Mouse (Mus musculus): ENCODE results near the gene Fras1. TPM values are rescaled to one million over a fixed set of nuclear protein-coding genes. Genes with fewer than 3 reads are reported as not detected.

Gene Fras1
- total RNA-seq, 2 experiments from 2014 or later: not detected

GRCm38 (mm10) chr5:96395786-96396650 lies 22.3 kb downstream of the Fras1 start:
- ATAC-seq (replicated peaks; ENCODE audit: low FRiP score, low TSS enrichment, poor library complexity, severe bottlenecking): no peak

GRCm38 (mm10) chr5:96402555-96402954 lies 28.8 kb downstream of the Fras1 start:
- ATAC-seq (replicated peaks; ENCODE audit: low FRiP score, low TSS enrichment, poor library complexity, severe bottlenecking): no peak

- no peak for ATAC-seq (replicated peaks; ENCODE audit: low FRiP score, low TSS enrichment, poor library complexity, severe bottlenecking)
Measured at GRCm38 (mm10) chr5:96405139-96405842, 31.5 kb downstream of the Fras1 start.

DNA sequence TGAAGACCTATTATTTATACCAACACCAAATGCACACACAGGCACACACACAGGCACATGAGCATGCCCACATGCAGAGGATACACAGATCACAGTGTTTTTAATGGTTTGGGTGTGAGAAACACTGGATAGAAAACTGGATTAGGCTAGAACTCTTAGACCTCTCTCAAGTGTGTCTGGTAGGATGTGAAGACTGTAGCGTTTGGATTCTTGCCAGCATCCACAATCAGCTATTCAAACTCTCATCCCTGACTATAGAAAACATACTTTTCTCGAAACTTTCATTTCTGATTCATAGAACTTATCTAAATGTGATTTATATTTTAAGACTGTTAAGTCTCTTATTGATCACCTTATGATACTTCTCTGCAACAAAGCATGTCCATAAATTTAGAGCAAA lies 34.5 kb downstream of the Fras1 start:
- no peak for ATAC-seq (replicated peaks; ENCODE audit: low FRiP score, low TSS enrichment, poor library complexity, severe bottlenecking)

- ATAC-seq (replicated peaks; ENCODE audit: low FRiP score, low TSS enrichment, poor library complexity, severe bottlenecking): no peak
Measured at GRCm38 (mm10) chr5:96412754-96413394, 39.1 kb downstream of the Fras1 start.

GRCm38 (mm10) chr5:96417121-96417520 lies 43.4 kb downstream of the Fras1 start:
- no peak for ATAC-seq (replicated peaks; ENCODE audit: low FRiP score, low TSS enrichment, poor library complexity, severe bottlenecking)

DNA sequence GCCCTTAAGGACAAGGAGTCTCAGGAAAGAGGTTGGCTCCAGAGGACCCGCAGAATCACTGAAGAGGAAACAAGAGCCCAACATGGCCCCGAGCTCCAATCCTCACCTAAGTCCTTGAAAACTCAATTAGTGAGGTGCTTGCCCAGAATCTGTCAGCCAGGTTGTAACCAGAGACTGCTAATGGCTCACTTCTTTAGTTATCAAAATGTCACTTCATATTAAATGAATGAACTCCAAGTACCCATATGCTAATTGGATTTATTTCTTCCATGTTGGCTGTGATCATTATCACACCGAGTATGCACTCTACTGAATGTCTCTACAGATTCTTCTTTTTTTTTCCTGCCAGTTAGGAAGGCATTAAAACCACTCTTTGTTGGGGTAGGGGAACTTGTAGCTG lies 47.8 kb downstream of the Fras1 start:
- ATAC-seq (replicated peaks; ENCODE audit: low FRiP score, low TSS enrichment, poor library complexity, severe bottlenecking): no peak

DNA sequence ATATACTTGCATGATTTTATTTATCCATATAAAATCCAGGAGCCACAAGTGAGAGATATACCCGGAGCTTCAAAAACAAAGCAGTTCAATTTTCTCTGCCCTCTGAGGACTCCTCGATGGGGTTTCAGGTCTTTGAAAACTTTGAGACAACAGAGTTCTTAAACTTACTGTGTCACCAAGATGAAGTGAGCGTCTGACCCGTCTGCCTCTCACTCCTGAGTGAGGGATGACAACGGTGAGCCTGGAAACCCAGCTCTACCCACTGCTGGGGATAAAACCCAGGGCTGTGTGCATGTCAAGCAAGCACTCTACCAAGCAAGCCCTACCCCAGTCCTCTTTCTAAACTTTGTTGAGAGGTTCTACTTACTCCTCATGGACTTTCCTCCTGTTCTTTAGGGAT lies 49.0 kb downstream of the Fras1 start:
- ATAC-seq (replicated peaks; ENCODE audit: low FRiP score, low TSS enrichment, poor library complexity, severe bottlenecking): no peak

GRCm38 (mm10) chr5:96425391-96425790 lies 51.6 kb downstream of the Fras1 start:
- ATAC-seq (replicated peaks; ENCODE audit: low FRiP score, low TSS enrichment, poor library complexity, severe bottlenecking): no peak

GRCm38 (mm10) chr5:96429532-96430141 lies 55.9 kb downstream of the Fras1 start:
- no peak for ATAC-seq (replicated peaks; ENCODE audit: low FRiP score, low TSS enrichment, poor library complexity, severe bottlenecking)

DNA sequence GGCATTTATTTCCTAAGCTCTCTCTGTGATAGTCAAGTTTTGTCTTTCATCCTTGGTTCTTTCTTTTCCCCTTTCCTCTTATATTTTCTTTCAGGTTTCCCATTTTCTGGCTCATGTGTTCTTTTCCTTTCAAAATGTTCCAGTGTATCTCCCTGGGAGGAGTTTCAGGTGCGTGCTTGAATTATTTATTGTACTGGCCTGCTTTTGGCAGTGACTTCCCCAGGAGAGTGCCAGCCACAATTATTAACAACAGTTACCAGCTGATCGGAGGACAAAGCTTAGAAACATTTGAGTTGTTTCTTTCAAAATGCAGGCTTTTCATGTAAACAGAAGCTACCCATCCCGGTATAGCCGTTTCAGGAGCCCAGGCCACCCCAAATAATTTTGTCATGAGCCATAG lies 64.1 kb downstream of the Fras1 start:
- no peak for ATAC-seq (replicated peaks; ENCODE audit: low FRiP score, low TSS enrichment, poor library complexity, severe bottlenecking)

DNA sequence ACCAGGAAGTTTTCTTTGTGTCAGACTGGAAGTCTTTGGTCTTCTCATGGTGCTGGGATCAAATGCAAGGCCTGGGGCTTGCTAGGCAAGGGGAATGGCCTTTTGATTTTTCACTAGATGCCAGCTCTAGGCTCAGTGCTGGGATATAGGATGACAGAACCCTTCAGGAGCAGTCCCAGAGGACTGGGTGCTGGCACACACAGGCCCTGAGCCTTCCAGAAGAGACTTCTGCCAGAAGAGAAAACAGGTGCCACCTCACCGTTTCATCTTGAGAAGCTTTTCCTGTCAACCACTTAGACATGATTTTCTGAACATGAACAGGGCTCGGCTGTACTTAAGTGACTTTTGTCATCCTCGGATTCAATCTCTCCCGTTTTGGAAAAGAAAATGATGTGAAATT lies 66.1 kb downstream of the Fras1 start:
- ATAC-seq (replicated peaks; ENCODE audit: low FRiP score, low TSS enrichment, poor library complexity, severe bottlenecking): no peak

DNA sequence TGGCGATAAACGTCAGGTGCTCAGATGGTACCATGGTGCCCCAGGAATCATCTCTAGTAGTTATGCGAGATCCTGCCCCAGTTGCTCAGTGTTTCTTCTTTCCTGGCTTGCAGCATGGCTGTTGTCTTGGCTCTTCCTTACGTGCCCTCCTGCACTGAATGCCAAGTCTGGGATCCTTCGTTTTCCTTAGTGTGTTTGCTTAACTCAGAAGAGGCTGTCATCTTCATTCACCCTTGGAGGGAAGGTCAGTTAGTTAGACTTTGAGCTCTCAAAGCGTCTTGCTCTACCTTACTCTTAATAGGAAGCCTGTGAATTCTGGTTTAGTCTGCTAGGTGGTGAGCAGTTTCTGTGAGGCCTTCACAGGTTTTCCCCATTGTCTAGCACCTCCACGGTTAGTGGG lies 73.7 kb downstream of the Fras1 start:
- no peak for ATAC-seq (replicated peaks; ENCODE audit: low FRiP score, low TSS enrichment, poor library complexity, severe bottlenecking)

- no peak for ATAC-seq (replicated peaks; ENCODE audit: low FRiP score, low TSS enrichment, poor library complexity, severe bottlenecking)
Measured at GRCm38 (mm10) chr5:96452027-96452426, 78.3 kb downstream of the Fras1 start.

DNA sequence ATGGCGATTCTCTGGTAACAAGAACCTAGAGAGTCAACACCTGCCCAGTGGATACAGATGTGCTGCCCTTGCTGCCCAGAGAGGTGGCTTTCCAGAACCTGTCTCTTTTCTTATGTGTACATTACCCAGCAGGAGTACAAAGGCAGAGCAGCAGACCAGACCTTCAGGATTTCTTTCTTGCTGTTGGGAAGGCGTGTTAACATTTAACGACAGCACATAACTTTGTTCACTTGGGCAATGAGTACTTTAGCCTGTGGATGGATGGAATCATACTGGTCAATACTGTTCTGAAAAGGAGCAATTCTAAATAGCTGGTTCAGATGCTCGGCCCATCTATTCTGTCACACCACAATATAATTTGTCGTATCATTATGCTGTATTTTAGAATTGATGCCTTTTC lies 79.6 kb downstream of the Fras1 start:
- no peak for ATAC-seq (replicated peaks; ENCODE audit: low FRiP score, low TSS enrichment, poor library complexity, severe bottlenecking)

DNA sequence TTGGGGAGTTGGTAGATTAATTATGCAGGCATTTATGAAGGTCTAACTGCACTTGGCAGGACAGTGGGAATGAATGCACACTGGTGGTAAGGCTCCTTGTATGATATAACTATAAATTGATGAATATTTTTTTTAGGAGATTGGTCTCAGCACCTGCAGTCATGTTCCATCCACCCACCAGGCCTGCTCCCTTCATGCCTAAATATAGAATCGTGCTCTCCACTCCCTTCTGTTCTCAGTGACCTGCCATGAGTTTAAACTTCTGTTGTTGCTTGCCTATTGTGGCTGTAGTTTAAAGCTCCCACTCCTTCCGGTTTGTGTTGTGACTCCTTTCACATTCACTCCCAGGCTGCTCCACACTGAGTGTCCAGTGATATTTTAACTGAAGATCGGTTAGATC lies 80.7 kb downstream of the Fras1 start:
- ATAC-seq (replicated peaks; ENCODE audit: low FRiP score, low TSS enrichment, poor library complexity, severe bottlenecking): no peak

- ATAC-seq (replicated peaks; ENCODE audit: low FRiP score, low TSS enrichment, poor library complexity, severe bottlenecking): no peak
Measured at GRCm38 (mm10) chr5:96455241-96455640, 81.5 kb downstream of the Fras1 start.

GRCm38 (mm10) chr5:96457436-96457958 lies 83.7 kb downstream of the Fras1 start:
- no peak for ATAC-seq (replicated peaks; ENCODE audit: low FRiP score, low TSS enrichment, poor library complexity, severe bottlenecking)

- no peak for ATAC-seq (replicated peaks; ENCODE audit: low FRiP score, low TSS enrichment, poor library complexity, severe bottlenecking)
Measured at GRCm38 (mm10) chr5:96459605-96460004, 85.8 kb downstream of the Fras1 start.

DNA sequence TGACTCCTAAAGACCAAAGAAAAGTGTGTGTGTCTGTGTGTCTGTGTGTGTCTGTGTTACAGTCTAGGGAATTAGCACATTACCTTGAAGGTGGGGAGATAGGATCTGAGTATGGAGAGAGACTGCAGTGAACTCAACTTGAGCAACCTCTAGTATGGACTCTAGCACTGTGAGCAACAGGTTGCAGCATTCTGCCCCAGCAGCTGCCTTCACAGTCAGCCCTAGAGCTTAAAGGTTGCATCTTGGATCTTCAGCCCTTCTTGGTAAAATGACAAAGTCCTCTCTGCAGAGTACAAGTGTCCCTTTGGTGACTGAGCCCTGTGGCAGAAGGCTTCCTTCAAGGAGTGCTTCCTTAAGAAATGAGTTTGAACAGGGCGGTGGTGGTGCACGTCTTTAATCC lies 88.4 kb downstream of the Fras1 start:
- no peak for ATAC-seq (replicated peaks; ENCODE audit: low FRiP score, low TSS enrichment, poor library complexity, severe bottlenecking)
